Mouse (Mus musculus) urinary bladder, postnatal 10 days (tissue): ENCODE data around the gene Rsph14.

Source experiments
- DNase-seq: peaks from one replicate; pipeline ENCODE4 v3.0.0; 2022; ENCODE audit warnings: low spot score

Gene Rsph14

DNA sequence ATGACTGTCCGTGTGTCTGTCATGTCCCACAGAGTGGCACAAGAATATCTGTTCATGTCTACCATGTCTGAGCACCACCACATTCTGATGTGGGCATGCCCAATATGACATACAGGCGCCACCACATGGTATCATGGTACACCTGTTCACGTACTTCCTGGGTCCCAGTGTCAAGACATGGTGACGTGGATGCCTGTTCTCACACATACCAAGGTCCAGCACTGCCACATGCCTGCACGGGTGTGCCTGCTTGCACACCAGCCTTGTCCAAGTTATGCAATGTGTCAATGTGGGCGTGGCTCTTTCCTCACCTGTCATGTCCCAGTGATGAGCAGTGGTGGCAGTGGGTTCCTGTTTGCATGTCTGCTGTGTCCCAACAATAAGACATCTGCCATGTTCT, 99.9 kb downstream of the Rsph14 start:
- DNase-seq = no peak

GRCm38 (mm10) chr10:74931631-74932030, 100.8 kb downstream of the Rsph14 start:
- no peak for DNase-seq

GRCm38 (mm10) chr10:74930541-74930940, 101.8 kb downstream of the Rsph14 start:
- DNase-seq = no peak

DNA sequence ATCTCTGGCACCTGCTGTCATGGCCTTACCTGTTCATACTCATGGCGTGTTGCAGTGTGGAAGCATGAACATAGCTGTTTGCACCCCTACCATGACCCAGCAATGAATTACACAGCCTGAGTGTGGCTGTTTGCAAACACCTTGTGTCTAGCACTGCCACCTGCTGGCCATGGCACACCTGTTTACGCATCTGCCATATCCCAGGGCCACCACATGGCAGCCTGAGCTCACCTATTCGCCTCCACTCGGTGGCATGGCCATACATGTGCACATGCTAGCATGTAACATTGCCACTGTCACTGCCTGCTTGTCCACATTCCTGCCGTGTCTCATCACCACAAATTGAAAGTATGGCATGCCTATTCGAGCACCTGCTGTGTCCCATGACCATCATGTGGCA, 102.8 kb downstream of the Rsph14 start:
- no peak for DNase-seq

GRCm38 (mm10) chr10:74928276-74928675, 104.1 kb downstream of the Rsph14 start:
- DNase-seq = no peak

DNA sequence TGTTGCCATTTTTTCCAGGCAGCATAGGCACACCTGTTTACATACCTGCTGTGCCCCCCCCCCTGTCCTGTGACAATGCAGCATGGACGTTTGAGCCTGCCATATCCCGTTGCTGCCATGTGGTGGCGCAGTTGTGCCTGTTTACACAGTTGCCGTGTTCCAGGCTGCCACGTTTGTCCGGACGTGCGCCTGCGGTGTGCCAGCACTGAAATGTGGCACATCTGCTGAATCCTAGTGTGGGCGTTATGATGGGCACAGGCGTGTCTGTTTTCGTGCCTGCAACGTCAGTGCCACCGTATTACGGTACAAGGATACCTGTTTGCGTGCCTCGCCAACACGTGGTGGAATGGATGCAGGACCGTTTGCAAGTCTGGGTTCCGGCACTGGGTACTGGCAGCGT, 107.1 kb downstream of the Rsph14 start:
- DNase-seq = no peak

GRCm38 (mm10) chr10:74924274-74924673, 108.1 kb downstream of the Rsph14 start:
- DNase-seq = no peak

GRCm38 (mm10) chr10:74922763-74923162, 109.6 kb downstream of the Rsph14 start:
- no peak for DNase-seq

- no peak for DNase-seq
These were observed 110.8 kb downstream of the Rsph14 start for GRCm38 (mm10) chr10:74921614-74922013.

DNA sequence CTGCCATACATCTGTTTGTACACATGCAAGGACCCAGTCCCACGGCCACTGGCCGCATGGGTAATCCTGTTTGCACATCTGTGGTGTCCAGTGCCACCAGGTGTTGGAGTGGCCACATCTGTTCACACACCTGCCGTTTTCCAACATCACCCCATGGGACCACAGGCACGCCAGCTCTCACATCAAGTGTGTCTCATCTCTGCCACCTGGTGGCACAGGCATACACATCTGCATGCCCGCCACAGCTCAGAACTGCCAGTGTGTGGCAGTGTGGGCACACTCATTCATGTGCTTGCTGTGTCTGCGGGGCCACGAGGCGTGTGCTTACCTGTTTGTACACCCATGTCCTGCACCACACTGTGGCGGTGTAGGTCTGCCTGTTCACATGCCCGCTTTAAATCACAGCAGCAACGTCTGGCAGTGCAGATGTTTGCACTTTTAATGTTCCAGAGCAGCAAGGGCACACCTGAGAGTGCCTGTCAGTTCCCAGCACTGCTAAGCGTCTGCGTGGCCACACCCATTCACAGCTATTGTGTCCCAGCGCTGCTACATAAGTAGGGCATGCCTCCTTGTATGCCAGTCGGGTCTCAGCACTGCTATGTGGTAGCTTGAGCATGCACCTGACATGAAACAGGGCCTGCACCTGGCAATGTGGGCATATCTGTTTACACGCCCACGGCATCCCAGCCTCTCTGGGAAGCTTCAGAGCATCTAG, 111.4 kb downstream of the Rsph14 start:
- no peak for DNase-seq

GRCm38 (mm10) chr10:74919277-74919676, 113.1 kb downstream of the Rsph14 start:
- no peak for DNase-seq

GRCm38 (mm10) chr10:74908431-74908830, 124.0 kb downstream of the Rsph14 start:
- DNase-seq = no peak
